Mouse (Mus musculus) forebrain, embryonic 13.5 days (tissue): ENCODE measurements around the gene Ulk1. TPM values are rescaled to one million over a fixed set of nuclear protein-coding genes. Genes with fewer than 3 reads are reported as not detected.
"Not testable (repeated sequence)": the region's sequence is repeated elsewhere in the genome, so short reads cannot be mapped to it uniquely, and the experiment has no call there.

Experiments used
- ATAC-seq: fragments of 200-750 bp; cut with Nextera tagmentation; 2 replicates; pipeline ENCODE4 v1.8.0; 2017
- H3K27ac ChIP-seq: fragments of 300-500 bp; sonication (generic); 2 replicates; pipeline ENCODE4 v1.5.1; 2015; ENCODE audit warnings: inconsistent platforms, mild to moderate bottlenecking, moderate library complexity
- H3K27me3 ChIP-seq: fragments of 300-500 bp; sonication (generic); 2 replicates; pipeline ENCODE4 v1.6.1; 2015; ENCODE audit warnings: mild to moderate bottlenecking, inconsistent platforms
- H3K36me3 ChIP-seq: fragments of 300-500 bp; sonication (generic); 2 replicates; pipeline ENCODE4 v1.6.1; 2015; ENCODE audit warnings: mild to moderate bottlenecking, inconsistent platforms; ENCODE audit not compliant: poor library complexity, severe bottlenecking
- H3K4me1 ChIP-seq: fragments of 300-500 bp; sonication (generic); 2 replicates; pipeline ENCODE4 v1.6.1; 2015; ENCODE audit warnings: inconsistent platforms
- H3K4me2 ChIP-seq: fragments of 300-500 bp; sonication (generic); 2 replicates; pipeline ENCODE4 v1.6.1; 2015; ENCODE audit warnings: inconsistent platforms, mild to moderate bottlenecking, moderate library complexity
- H3K4me3 ChIP-seq: fragments of 300-500 bp; sonication (generic); 2 replicates; pipeline ENCODE4 v1.5.1; 2015; ENCODE audit warnings: mild to moderate bottlenecking, inconsistent platforms
- H3K9ac ChIP-seq: fragments of 300-500 bp; sonication (generic); 2 replicates; pipeline ENCODE4 v1.6.1; 2015; ENCODE audit warnings: mild to moderate bottlenecking, inconsistent platforms
- H3K9me3 ChIP-seq: fragments of 300-500 bp; sonication (generic); replicated peaks from 2 replicates; pipeline ENCODE4 v1.6.1; 2016; ENCODE audit warnings: inconsistent platforms
- WGBS: fragments of 180-500 bp; shearing (Covaris S2); methylation state at CpG from one replicate; pipeline ENCODE4 v1.1.7; 2015; 5-methylcytosine and 5-hydroxymethylcytosine counted together
- polyA plus RNA-seq: library from polyadenylated mRNA; unstranded; fragments of >200 nt; fragmentation: Nextera tagmentation; extraction: Ambion mirVana; gene quantifications from 2 replicates; pipeline ENCODE4 v1.2.1, GENCODE M21; 2015

Gene Ulk1
- 32.4 and 38.2 TPM in 2 replicates for polyA plus RNA-seq

DNA sequence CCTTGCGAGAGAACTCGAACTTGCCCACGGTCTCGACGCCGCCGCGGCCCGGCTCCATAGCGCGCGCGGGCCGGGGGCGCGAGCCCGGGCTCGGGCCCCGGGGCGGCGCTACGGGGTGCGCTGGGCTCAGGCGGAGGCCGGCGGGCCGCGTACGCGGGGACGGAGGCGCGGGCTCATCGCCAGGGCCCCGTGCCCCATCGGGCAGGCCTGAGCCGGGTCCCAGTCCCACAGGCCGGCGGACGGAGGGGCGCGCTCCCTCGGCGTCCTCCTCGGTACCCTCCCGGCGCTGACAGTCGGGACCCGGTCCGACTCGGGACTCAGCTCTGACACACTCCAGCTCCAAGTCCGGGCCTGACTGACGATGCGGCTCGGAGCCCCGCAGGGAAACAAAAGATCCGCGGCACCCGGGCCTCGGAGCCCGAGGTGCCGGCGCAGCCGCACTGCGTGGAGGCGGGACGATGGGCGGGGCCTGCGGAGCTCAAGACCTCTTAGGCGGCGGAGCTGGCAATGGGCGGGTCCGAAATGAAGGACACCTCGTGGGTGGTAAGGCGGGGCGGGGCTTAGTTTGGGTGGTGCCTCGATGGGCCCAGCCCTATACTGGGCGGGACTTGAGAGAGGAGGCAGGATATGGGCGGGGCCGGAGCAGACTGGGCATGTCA is at the start of gene Ulk1:
TSS of gene Ulk1 (minus strand) at position 431 of the 659 bp plus-strand sequence.
- Histone ChIP-seq H3K9ac (peak within 1 kb of the TSS; percentile 98), H3K36me3 (peaks cover 26% of the 10 kb centered on the region), H3K9me3 (no peaks in the 10 kb centered on the region), H3K27me3 (no peaks in the 10 kb centered on the region), H3K27ac (peak within 1 kb of the TSS; percentile 91), H3K4me3 (peak within 1 kb of the TSS; percentile 94), H3K4me2 (peak within 1 kb of the TSS; percentile 99), H3K4me1 (peaks cover 43% of the 10 kb centered on the region)
- WGBS = under 1% methylated on average over 65 of the region's 80 CpGs
- peak; percentile 96 for ATAC-seq

DNA sequence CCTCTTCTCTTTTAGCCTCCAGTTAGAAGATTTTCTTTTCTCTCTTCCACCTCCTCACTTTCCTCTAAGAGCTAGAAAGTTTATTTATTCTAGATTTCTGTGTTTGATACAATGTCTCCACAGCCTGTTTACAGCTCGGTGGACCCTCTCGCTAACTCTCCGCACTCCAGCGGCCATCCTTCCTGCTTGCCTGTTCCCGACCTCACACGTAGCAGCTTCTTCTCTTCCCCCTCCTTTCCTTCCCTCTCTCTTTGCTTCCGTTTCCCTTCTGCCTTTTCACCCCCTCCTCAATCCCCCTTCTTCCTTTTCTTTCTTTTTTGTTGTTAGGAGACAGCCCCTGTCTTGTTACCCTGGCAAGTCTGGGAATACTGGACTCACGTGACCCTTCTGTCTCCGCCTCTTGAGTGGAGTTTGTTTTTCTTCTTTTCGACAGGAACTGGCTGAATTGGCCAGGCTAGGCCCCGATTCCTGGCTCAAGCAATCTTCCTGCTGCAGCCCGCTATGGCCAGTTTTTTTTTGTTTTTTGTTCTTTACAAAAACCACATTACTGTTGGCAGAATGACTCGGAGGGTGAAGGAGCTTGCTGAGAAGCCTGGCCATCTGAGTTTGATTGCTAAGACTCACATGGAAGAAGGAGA is 49.2 kb upstream of the Ulk1 start:
- Histone ChIP-seq H3K4me1 (no peaks in the 10 kb centered on the region), H3K9me3 (no peaks in the 10 kb centered on the region), H3K9ac (no peak overlapping the region), H3K27ac (peak overlapping the region; percentile 64), H3K4me3 (no peak overlapping the region), H3K36me3 (peaks cover 45% of the 10 kb centered on the region), H3K4me2 (no peak overlapping the region), H3K27me3 (no peaks in the 10 kb centered on the region)
- peak; percentile 65; the same call in 1 of the 2 replicates for ATAC-seq
- 55% methylated on average over 13 of the region's 13 CpGs for WGBS

DNA sequence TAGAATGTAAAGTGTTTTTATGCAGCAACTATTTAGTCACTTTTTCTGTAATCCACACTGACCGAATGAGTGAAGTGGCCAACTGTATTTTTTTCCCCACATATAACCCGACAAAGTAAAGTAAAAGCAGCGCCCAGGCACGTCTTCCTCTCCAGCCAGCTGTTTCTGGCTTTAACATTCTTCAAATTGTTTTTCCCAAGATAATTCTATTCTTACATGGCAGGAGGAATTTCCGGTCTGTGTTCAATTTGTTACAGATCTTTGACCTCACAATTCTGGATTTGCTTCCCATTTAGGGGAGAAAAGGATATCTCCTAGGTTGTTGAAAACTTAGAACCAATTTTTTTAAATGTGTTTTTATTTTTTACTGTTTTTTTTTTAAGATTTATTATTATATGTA is 47.2 kb upstream of the Ulk1 start:
- Histone ChIP-seq H3K4me1 (no peaks in the 10 kb centered on the region), H3K27me3 (no peaks in the 10 kb centered on the region), H3K9ac (no peak overlapping the region), H3K9me3 (no peaks in the 10 kb centered on the region), H3K4me3 (no peak overlapping the region), H3K27ac (no peak overlapping the region), H3K36me3 (peaks cover 41% of the 10 kb centered on the region), H3K4me2 (no peak overlapping the region)
- WGBS = 91% methylated on average over 5 of the region's 5 CpGs
- ATAC-seq = no peak

DNA sequence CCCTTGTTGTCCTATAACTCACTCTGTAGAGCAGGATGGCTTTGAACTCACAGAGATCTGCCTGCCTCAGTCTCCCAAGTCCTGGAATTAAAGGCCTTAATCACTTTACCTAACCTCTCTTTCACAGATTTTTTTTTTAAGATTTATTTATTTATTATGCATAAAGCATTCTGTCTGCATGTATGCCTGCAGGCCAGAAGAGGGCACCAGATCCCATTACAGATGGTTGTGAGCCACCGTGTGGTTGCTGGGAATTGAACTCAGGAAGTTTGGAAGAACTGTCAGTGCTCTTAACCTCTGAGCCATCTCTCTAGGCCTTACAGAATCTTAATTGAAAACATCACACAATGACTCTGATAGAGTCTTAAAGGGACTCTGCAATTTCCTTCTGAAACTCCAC is 43.1 kb upstream of the Ulk1 start:
- H3K4me2 ChIP-seq = no peak overlapping the region
- no peak overlapping the region for H3K4me3 ChIP-seq
- no peak overlapping the region for H3K9ac ChIP-seq
- no peak for ATAC-seq
- peaks cover 50% of the 10 kb centered on the region for H3K36me3 ChIP-seq
- H3K27ac ChIP-seq = no peak overlapping the region
- no peaks in the 10 kb centered on the region for H3K27me3 ChIP-seq
- H3K9me3 ChIP-seq = no peaks in the 10 kb centered on the region
- no peaks in the 10 kb centered on the region for H3K4me1 ChIP-seq
- WGBS = 100% methylated on average over 1 of the region's 1 CpGs

DNA sequence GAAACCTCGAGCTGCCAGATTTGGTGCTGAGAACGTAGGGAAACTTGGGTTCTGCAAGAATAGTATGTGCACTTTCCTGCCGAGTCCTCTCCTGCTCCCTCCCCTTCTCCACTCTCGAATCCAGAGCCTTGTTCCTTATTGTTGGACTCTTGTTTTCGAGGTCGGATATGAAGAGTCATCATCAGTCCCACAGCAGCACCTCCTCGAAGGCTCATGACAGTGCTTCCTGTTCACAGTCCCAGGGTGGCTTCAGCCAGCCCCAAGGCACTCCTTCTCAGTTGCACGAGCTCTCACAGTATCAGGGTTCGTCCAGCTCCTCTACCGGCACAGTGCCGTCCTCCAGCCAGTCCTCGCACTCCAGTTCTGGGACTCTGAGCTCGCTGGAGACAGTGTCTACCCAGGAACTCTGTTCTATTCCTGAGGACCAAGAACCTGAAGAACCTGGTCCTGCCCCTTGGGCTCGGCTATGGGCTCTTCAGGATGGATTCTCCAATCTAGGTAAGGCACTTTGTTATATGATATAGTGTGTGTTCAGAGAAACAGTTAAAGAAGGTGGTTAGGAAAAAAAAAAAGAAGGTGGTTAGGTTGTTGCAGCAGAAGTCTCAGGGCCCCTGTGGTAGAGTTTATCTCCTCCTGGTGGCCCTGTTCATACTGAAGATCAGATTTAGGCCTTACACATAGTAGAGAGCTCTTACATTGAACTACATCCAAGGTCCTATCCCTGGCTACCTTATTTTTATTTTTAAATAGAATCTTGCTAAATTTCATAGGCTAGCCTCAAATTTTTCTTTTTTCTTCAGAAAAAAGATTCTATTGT is 31.4 kb upstream of the Ulk1 start:
- H3K27ac ChIP-seq = no peak overlapping the region
- peaks cover 32% of the 10 kb centered on the region for H3K36me3 ChIP-seq
- no peak for ATAC-seq
- 93% methylated on average over 14 of the region's 14 CpGs for WGBS
- no peaks in the 10 kb centered on the region for H3K27me3 ChIP-seq
- peak overlapping the region; percentile 83 for H3K4me2 ChIP-seq
- no peak overlapping the region for H3K9ac ChIP-seq
- no peaks in the 10 kb centered on the region; the same call in 1 of the 2 replicates for H3K9me3 ChIP-seq
- H3K4me3 ChIP-seq = no peak overlapping the region
- peaks cover 21% of the 10 kb centered on the region for H3K4me1 ChIP-seq

DNA sequence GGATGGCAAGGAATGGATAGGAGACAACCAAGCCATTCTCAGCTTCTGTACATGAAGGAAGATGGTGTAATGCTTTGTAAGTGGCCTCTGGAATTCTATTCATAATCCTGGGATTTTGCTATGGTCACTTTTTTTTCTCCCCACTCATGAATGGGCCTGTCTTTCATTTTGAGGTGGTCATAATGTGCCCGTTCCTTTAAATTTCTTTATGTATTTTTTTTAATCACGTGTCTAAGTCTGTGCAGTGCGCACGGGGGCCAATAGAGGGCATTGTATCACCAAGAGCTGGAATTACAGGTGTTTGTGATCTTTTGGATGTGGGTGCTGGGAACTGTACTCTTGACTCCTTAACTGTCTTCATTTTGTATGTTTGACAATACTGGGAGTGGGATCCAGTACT is 30.6 kb upstream of the Ulk1 start:
- no peak for ATAC-seq
- Histone ChIP-seq H3K36me3 (peaks cover 25% of the 10 kb centered on the region), H3K4me2 (peak overlapping the region; percentile 83), H3K27me3 (no peaks in the 10 kb centered on the region), H3K27ac (peak overlapping the region; percentile 74; the same call in 1 of the 2 replicates), H3K4me1 (peaks cover 21% of the 10 kb centered on the region), H3K9ac (peak overlapping the region; percentile 65), H3K4me3 (peak overlapping the region; percentile 62), H3K9me3 (no peaks in the 10 kb centered on the region; the same call in 1 of the 2 replicates)
- WGBS = 8% methylated on average over 4 of the region's 4 CpGs

DNA sequence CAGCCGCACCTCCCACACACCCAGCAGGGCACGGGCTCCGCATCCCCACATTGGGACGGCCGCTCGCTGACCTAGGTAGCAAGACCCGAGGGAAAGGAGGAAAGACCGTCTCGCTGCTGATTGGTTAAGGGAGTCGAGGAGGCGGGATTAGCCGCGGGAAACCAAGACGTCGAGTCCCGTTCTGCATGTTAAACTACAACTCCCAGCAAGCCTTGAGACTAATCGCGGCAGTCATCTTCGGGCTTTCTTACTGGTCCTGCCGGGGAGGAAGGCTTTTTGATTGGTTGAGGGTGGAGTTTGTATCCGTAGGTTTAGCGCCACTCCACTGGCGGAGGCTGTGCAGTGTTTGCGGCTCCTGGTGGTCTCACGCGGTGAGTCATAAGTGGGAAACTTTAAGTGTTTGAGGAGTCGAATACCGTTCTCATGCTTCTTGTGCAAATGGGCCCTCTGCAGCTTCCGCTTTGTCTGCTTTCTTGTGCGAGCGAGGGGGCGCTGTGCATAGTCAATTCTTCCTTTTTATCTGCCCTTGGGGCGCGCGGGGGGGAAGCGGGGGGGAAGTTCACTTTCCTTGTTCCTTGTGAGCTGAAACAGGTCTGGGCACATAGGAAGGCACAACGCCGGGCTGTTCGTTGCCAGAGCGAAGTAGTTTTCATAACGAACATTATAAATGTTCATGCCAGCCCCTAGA is 29.9 kb upstream of the Ulk1 start, which contains the start of the genes Hscb and Chek2:
TSS of gene Hscb (minus strand) at position 100 of the 688 bp plus-strand sequence.
TSS of gene Chek2 (plus strand) at position 302 of the 688 bp plus-strand sequence.
- under 1% methylated on average over 41 of the region's 41 CpGs for WGBS
- H3K4me2 ChIP-seq = peak within 1 kb of the TSS; percentile 83

DNA sequence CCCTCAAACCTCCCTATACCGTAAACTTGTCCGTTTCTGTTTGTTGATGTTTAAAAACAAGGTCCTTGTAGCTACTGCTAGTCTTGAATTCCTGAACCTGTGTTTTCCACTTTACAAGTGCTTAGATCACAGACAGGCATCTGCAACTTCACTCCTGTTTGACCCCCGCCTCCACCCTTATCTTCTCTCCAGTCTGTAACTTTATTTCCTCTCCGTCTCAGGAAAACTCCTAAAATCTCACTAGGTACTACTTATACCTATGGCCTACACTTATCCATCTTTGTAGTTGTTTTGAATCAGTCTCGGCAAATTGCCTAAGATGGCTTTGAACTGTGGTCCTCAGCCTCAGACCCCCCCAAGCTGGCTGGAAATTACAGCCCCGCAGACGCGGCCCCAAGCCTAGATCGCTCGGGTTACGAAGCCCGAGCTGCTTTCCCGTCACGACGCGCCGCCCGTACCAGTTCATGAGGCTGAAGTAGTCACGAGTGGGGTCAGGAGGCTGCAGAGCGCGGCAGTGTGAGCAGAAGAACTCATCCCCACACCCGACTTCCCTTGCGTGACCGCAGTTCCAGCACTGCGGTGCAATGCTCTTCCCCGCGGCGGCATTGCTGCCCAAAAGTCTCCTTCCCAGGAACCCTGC is 29.3 kb upstream of the Ulk1 start:
- Histone ChIP-seq H3K36me3 (peaks cover 14% of the 10 kb centered on the region; the same call in 1 of the 2 replicates), H3K4me1 (peaks cover 21% of the 10 kb centered on the region), H3K27me3 (no peaks in the 10 kb centered on the region), H3K9me3 (no peaks in the 10 kb centered on the region; the same call in 1 of the 2 replicates), H3K4me2 (peak overlapping the region; percentile 83), H3K9ac (peak overlapping the region; percentile 78), H3K27ac (peak overlapping the region; percentile 66; the same call in 1 of the 2 replicates), H3K4me3 (peak overlapping the region; percentile 62)
- 8% methylated on average over 28 of the region's 28 CpGs for WGBS
- no peak; the same call in 1 of the 2 replicates for ATAC-seq

More for the DNA sequence above, 29.9 kb upstream of the Ulk1 start, which contains the start of the genes Hscb and Chek2:
- Histone ChIP-seq H3K9ac (peak within 1 kb of the TSS; percentile 78), H3K27ac (peak within 1 kb of the TSS; percentile 74), H3K4me3 (peak within 1 kb of the TSS; percentile 62), H3K4me1 (peaks cover 21% of the 10 kb centered on the region), H3K36me3 (peaks cover 18% of the 10 kb centered on the region; the same call in 1 of the 2 replicates), H3K9me3 (no peaks in the 10 kb centered on the region; the same call in 1 of the 2 replicates), H3K27me3 (no peaks in the 10 kb centered on the region)
- peak; percentile 100 for ATAC-seq

DNA sequence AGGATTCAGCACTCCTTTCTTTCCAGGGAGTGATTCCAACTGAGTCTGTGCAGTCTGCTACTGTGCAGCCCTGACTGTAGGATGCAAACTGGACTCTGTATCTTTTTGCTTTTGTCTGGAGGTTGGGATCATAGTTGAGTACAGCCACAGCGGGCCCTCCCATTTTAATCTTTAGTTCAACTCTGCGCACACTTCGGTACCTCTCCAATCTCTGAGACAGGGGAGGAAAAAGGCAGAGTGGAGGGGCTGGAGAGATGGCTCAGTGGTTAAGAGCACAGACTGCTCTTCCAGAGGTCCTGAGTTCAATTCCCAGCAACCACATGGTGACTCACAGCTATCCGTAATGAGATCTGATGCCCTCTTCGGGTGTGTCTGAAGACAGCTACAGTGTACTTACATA is 28.1 kb upstream of the Ulk1 start:
- not testable (repeated sequence) for H3K9ac ChIP-seq, H3K4me3 ChIP-seq, H3K9me3 ChIP-seq, H3K27ac ChIP-seq, H3K4me2 ChIP-seq, H3K27me3 ChIP-seq, ATAC-seq
- H3K36me3 ChIP-seq = peaks cover 11% of the 10 kb centered on the region; the same call in 1 of the 2 replicates
- 90% methylated on average over 5 of the region's 5 CpGs for WGBS
- H3K4me1 ChIP-seq = peaks cover 21% of the 10 kb centered on the region

DNA sequence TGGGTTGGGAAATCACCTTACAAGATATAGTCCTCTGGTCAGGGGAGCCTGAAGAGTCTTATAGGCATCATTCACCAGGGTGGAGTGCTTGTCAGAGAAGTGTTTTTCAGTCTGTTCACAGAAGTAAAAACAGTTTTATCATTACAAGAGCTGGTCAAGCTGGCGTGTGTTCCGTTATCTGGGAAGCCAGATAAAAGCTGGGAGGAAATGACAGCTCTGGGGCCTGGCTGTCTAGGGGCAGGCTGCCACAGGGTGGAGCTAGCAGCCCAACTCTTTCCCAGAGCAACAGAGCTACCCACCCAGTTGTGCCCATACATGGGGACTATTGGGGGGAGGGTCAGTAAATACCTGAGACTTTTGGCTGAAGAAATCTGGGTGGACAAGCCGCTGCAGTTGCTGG is 26.1 kb upstream of the Ulk1 start:
- 28% methylated on average over 3 of the region's 3 CpGs for WGBS
- no peak overlapping the region for H3K9ac ChIP-seq

More for the DNA sequence above, 26.1 kb upstream of the Ulk1 start:
- H3K9me3 ChIP-seq = no peaks in the 10 kb centered on the region; the same call in 1 of the 2 replicates
- no peaks in the 10 kb centered on the region for H3K27me3 ChIP-seq
- no peak overlapping the region for H3K4me3 ChIP-seq
- H3K4me1 ChIP-seq = peaks cover 16% of the 10 kb centered on the region
- ATAC-seq = no peak
- H3K4me2 ChIP-seq = no peak overlapping the region
- no peak overlapping the region for H3K27ac ChIP-seq
- H3K36me3 ChIP-seq = no peaks in the 10 kb centered on the region
